Comparison of ENCODE assay signal across 8 mouse cellular contexts in genomic region chr5:24686176-24686575, GRCm38 (mm10). TPM values are rescaled to one million over a fixed set of nuclear protein-coding genes. Genes with fewer than 3 reads are reported as not detected.
DNase-seq lines count a peak whose midpoint lies in the region; ATAC-seq and TF ChIP-seq lines count a peak whose summit lies in the region.

No protein-coding gene starts in this region.

- 0% methylated on average over 15 of the region's 15 CpGs for WGBS in lung, adult 2 months
- WGBS in forebrain, embryonic 15.5 days, result under 1% methylated on average over 15 of the region's 15 CpGs
- WGBS in liver, embryonic 12.5 days (ENCODE audit: insufficient replicate concordance), result under 1% methylated on average over 15 of the region's 15 CpGs
- under 1% methylated on average over 15 of the region's 15 CpGs for WGBS in small intestine, adult 2 months

- no peaks in the 10 kb centered on the region for H3K9me3 ChIP-seq in forebrain, embryonic 15.5 days
- no peaks in the 10 kb centered on the region for H3K9me3 ChIP-seq in liver, embryonic 12.5 days (replicated peaks)

- no peaks in the 10 kb centered on the region for H3K27me3 ChIP-seq in forebrain, embryonic 15.5 days
- H3K27me3 ChIP-seq in liver, embryonic 12.5 days (replicated peaks), result no peaks in the 10 kb centered on the region
- H3K27me3 ChIP-seq in small intestine, adult 2 months (ENCODE audit: control insufficient read depth, insufficient read depth, low read length), result no peaks in the 10 kb centered on the region

- peak; percentile 10 for ATAC-seq in forebrain, embryonic 15.5 days (replicated peaks)
- peak; percentile 1; the same call in 1 of the 2 replicates for ATAC-seq in liver, embryonic 12.5 days

- DNase-seq in lung, adult 2 months, result no peak
- no peak for DNase-seq in lung, postnatal 10 days
- DNase-seq in T-cell, adult 2 months (ENCODE audit: low spot score), result peak; percentile 81
- DNase-seq in urinary bladder, postnatal 14 days (ENCODE audit: low spot score), result no peak
- DNase-seq in gastrocnemius, adult 18-20 months (ENCODE audit: low spot score), result no peak

- peak overlapping the region; percentile 94 for H3K27ac ChIP-seq in forebrain, embryonic 15.5 days (replicated peaks)
- peak overlapping the region; percentile 93 for H3K27ac ChIP-seq in liver, embryonic 12.5 days
- peak overlapping the region; percentile 91 for H3K27ac ChIP-seq in small intestine, adult 2 months (ENCODE audit: insufficient read depth, low read depth, low read length)

- TF ChIP-seq CTCF in lung, adult 2 months (IDR thresholded peaks at IDR 0.05; ENCODE audit: insufficient read depth, low read length), result no peak
- TF ChIP-seq CTCF in small intestine, adult 2 months (IDR thresholded peaks at IDR 0.05; ENCODE audit: extremely low read depth, insufficient read length, insufficient replicate concordance, low read depth, low read length), result no peak

- peak overlapping the region; percentile 99 for H3K4me3 ChIP-seq in lung, adult 2 months (replicated peaks; ENCODE audit: extremely low read depth, low read depth, low read length)
- H3K4me3 ChIP-seq in forebrain, embryonic 15.5 days, result peak overlapping the region; percentile 82
- peak overlapping the region; percentile 84 for H3K4me3 ChIP-seq in liver, embryonic 12.5 days
- peak overlapping the region; percentile 97 for H3K4me3 ChIP-seq in small intestine, adult 2 months (ENCODE audit: low read depth, low read length)

- H3K9ac ChIP-seq in forebrain, embryonic 15.5 days (replicated peaks), result peak overlapping the region; percentile 80
- H3K9ac ChIP-seq in liver, embryonic 12.5 days, result peak overlapping the region; percentile 84

- TF ChIP-seq POLR2A in lung, adult 2 months (IDR thresholded peaks at IDR 0.05; ENCODE audit: borderline replicate concordance, extremely low read depth, low read depth, low read length), result no peak
- TF ChIP-seq POLR2A in small intestine, adult 2 months (IDR thresholded peaks at IDR 0.05; ENCODE audit: low read depth, low read length), result no peak

- peak overlapping the region; percentile 68 for H3K4me2 ChIP-seq in forebrain, embryonic 15.5 days (replicated peaks)
- H3K4me2 ChIP-seq in liver, embryonic 12.5 days, result peak overlapping the region; percentile 74

- peaks cover 18% of the 10 kb centered on the region for H3K36me3 ChIP-seq in forebrain, embryonic 15.5 days
- H3K36me3 ChIP-seq in liver, embryonic 12.5 days, result peaks cover 25% of the 10 kb centered on the region
- H3K36me3 ChIP-seq in small intestine, adult 2 months (ENCODE audit: control insufficient read depth, insufficient read depth, low read length), result peaks cover 15% of the 10 kb centered on the region

- peaks cover 9% of the 10 kb centered on the region; the same call in 1 of the 2 replicates for H3K4me1 ChIP-seq in lung, adult 2 months (ENCODE audit: control insufficient read depth, insufficient read depth, low read length)
- peaks cover 28% of the 10 kb centered on the region for H3K4me1 ChIP-seq in forebrain, embryonic 15.5 days
- peaks cover 28% of the 10 kb centered on the region for H3K4me1 ChIP-seq in liver, embryonic 12.5 days
- H3K4me1 ChIP-seq in small intestine, adult 2 months (ENCODE audit: control insufficient read depth, insufficient read depth, insufficient read length, low read length), result peaks cover 3% of the 10 kb centered on the region; the same call in 1 of the 2 replicates

RNA-seq across cellular contexts. Expression of gene Nub1, which starts 0.8 kb away (rescaled TPM):
- polyA plus RNA-seq in lung, adult 2 months (2012; rRNA removed), result 49.0 and 59.9 TPM in 2 replicates
- polyA plus RNA-seq in forebrain, embryonic 15.5 days (2015; fragmentation: Nextera tagmentation; extraction: Ambion mirVana), result 59.7 and 61.2 TPM in 2 replicates
- polyA plus RNA-seq in liver, embryonic 12.5 days (2016; fragmentation: Nextera tagmentation; extraction: Ambion mirVana), result 16.9 and 17.5 TPM in 2 replicates
- polyA plus RNA-seq in small intestine, adult 2 months (2012; rRNA removed), result 15.4 and 44.1 TPM in 2 replicates
- total RNA-seq in gastrocnemius, adult 18-20 months (2021), result 10 to 100 TPM; 31.1 to 33.2 TPM

RNA-seq across cellular contexts. Expression of gene Wdr86, which starts 44.4 kb away (rescaled TPM):
- 2.6 and 3.4 TPM in 2 replicates for polyA plus RNA-seq in lung, adult 2 months (2012; rRNA removed)
- polyA plus RNA-seq in forebrain, embryonic 15.5 days (2015; fragmentation: Nextera tagmentation; extraction: Ambion mirVana), result 4.0 and 4.5 TPM in 2 replicates
- 3.5 and 3.9 TPM in 2 replicates for polyA plus RNA-seq in liver, embryonic 12.5 days (2016; fragmentation: Nextera tagmentation; extraction: Ambion mirVana)
- polyA plus RNA-seq in small intestine, adult 2 months (2012; rRNA removed), result 1.3 and 2.5 TPM in 2 replicates
- not detected for total RNA-seq in gastrocnemius, adult 18-20 months (2021)
